Mouse (Mus musculus) liver, postnatal 0 days (tissue): ENCODE results near the gene Atp6v1c2.

ENCODE experiments used
- CTCF ChIP-seq: sonication (generic); IDR thresholded peaks from 2 replicates; pipeline ENCODE4 v1.5.1; 2016; ENCODE audit warnings: antibody characterized with exemption, low read depth
- EP300 ChIP-seq: IDR thresholded peaks from 2 replicates; pipeline ENCODE4 v1.6.1; 2016; ENCODE audit warnings: antibody characterized with exemption, low read depth, mild to moderate bottlenecking

GRCm38 (mm10) chr12:17273841-17274240, 55.3 kb downstream of the Atp6v1c2 start:
- TF ChIP-seq CTCF (no peak), EP300 (no peak)
